Mouse (Mus musculus): ENCODE results near the gene Ciapin1. TPM values are rescaled to one million over a fixed set of nuclear protein-coding genes. Genes with fewer than 3 reads are reported as not detected.

The Ciapin1 gene
- polyA plus RNA-seq, 1 experiment from 2014 or later: 95.1 TPM

DNA sequence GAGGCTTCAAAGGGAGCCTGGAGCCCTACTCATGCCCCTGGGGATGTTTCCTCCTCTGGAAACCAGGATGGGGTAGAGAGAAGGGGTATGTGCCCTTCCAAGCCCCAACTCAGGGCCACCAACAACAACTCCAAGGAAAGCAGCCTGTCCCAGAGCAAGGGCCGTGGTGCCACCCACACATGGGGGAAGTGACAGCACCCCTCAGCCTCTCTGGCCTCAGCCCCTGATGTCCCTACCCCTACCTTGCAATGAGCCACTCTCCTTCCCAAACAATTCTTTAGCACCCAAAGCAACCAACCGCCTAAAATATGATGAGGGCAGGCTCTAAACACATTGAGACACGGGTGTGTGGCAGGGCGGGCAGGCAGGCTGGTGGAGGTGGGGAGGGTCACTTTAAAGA is 31.8 kb upstream of the Ciapin1 start:
- Histone ChIP-seq H3K36me3 (ENCODE audit: control insufficient read depth, insufficient read depth) (peaks cover 29% of the 10 kb centered on the region), H3K9ac (ENCODE audit: low read depth, low read length) (0 out of 2 replicates have a peak overlapping the region, but pooled peaks have one; percentile 51), H3K4me3 (ENCODE audit: low read depth, low read length) (peak overlapping the region; percentile 50), H3K27me3 (replicated peaks; ENCODE audit: control insufficient read depth, insufficient read depth, low read length) (no peaks in the 10 kb centered on the region), H3K4me2 (replicated peaks; ENCODE audit: low read depth) (peak overlapping the region; percentile 91), H3K4me1 (replicated peaks; ENCODE audit: control insufficient read depth, insufficient read depth, low read length) (peaks cover 16% of the 10 kb centered on the region; the same call in 1 of the 2 replicates), H3K27ac (ENCODE audit: low read depth, low read length) (no peak overlapping the region), H3K9me3 (ENCODE audit: control insufficient read depth) (no peaks in the 10 kb centered on the region)
- no peak for ATAC-seq
- 49% methylated on average over 4 of the region's 4 CpGs for WGBS
- TF ChIP-seq CTCF (IDR thresholded peaks at IDR 0.05; ENCODE audit: low read depth): no peak

DNA sequence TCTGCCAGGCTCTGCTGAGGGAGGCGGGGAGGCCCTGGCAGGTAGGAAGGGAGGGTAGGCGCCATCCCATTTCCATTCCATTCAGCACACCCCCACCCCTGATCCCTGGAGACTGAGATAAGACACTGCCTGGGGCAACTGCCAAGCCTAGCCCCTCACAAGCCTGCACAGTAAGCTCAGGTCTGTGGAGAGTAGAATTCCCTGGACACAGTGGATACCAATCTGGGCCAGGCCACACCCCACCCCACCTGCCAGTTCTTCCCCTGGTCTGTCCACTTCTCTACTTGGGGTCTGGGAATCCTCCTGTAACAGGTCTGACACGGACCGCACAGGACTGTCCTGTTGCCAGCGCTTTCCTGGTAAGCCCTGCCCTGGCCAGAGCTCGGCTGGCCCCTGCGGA is 31.0 kb upstream of the Ciapin1 start:
- H3K27me3 ChIP-seq (replicated peaks; ENCODE audit: control insufficient read depth, insufficient read depth, low read length): no peaks in the 10 kb centered on the region
- H3K4me2 ChIP-seq (replicated peaks; ENCODE audit: low read depth): peak overlapping the region; percentile 91
- no peak for ATAC-seq
- H3K9ac ChIP-seq (ENCODE audit: low read depth, low read length): no peak overlapping the region
- peaks cover 38% of the 10 kb centered on the region for H3K36me3 ChIP-seq (ENCODE audit: control insufficient read depth, insufficient read depth)
- H3K27ac ChIP-seq (ENCODE audit: low read depth, low read length): no peak overlapping the region
- H3K9me3 ChIP-seq (ENCODE audit: control insufficient read depth): no peaks in the 10 kb centered on the region
- no peak overlapping the region for H3K4me3 ChIP-seq (ENCODE audit: low read depth, low read length)
- WGBS: 63% methylated on average over 7 of the region's 7 CpGs
- TF ChIP-seq CTCF (IDR thresholded peaks at IDR 0.05; ENCODE audit: low read depth): no peak
- H3K4me1 ChIP-seq (replicated peaks; ENCODE audit: control insufficient read depth, insufficient read depth, low read length): peaks cover 13% of the 10 kb centered on the region; the same call in 1 of the 2 replicates

DNA sequence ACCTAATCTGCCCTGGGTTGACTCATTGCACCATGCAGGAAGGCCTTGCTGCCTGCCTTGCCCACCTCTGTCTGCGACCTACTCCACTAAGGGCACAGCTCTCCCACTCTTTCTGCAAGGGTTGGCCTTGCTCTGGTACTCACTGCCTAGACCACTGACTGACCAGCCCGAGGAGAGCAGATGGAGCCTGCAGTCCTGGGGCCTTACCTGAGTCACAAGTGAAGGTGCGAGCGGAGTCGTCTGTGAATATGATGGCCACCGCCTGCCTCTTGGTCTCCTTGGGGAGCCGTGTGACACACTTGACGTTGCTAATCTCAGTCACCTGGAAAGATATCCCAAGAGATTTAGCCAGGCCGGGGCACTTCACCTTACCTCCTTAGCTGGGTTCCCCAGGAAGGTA is 28.8 kb upstream of the Ciapin1 start:
- H3K36me3 ChIP-seq (ENCODE audit: control insufficient read depth, insufficient read depth): peaks cover 54% of the 10 kb centered on the region
- TF ChIP-seq CTCF (IDR thresholded peaks at IDR 0.05; ENCODE audit: low read depth): no peak
- H3K27me3 ChIP-seq (replicated peaks; ENCODE audit: control insufficient read depth, insufficient read depth, low read length): no peaks in the 10 kb centered on the region
- no peak overlapping the region for H3K27ac ChIP-seq (ENCODE audit: low read depth, low read length)
- no peak overlapping the region for H3K4me2 ChIP-seq (replicated peaks; ENCODE audit: low read depth)
- H3K4me3 ChIP-seq (ENCODE audit: low read depth, low read length): no peak overlapping the region
- 79% methylated on average over 9 of the region's 9 CpGs for WGBS
- no peak for ATAC-seq
- H3K9ac ChIP-seq (ENCODE audit: low read depth, low read length): no peak overlapping the region
- peaks cover 10% of the 10 kb centered on the region; the same call in 1 of the 2 replicates for H3K4me1 ChIP-seq (replicated peaks; ENCODE audit: control insufficient read depth, insufficient read depth, low read length)
- H3K9me3 ChIP-seq (ENCODE audit: control insufficient read depth): no peaks in the 10 kb centered on the region

DNA sequence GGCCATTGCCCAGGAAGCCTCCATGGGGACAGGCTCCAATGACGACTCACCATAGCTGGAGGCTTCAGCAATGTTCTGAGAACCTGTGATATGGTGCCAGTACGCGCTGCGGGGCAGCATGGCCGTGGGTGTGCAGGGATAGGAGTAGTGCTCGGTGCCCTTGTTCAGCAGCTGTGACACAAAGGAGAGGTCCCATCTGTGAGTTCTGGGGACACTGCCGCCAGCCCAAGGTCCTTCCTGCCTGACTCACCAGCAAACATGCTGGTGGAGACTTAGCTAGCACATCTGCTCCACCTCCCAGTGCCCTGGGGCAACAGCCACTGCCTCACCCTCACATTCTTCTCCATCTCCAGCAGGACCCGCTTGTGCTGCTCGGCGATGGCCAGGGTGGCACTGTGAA is 27.1 kb upstream of the Ciapin1 start:
- no peak for TF ChIP-seq CTCF (IDR thresholded peaks at IDR 0.05; ENCODE audit: low read depth)
- Histone ChIP-seq H3K36me3 (ENCODE audit: control insufficient read depth, insufficient read depth) (peaks cover 60% of the 10 kb centered on the region), H3K9ac (ENCODE audit: low read depth, low read length) (no peak overlapping the region), H3K9me3 (ENCODE audit: control insufficient read depth) (no peaks in the 10 kb centered on the region), H3K4me1 (replicated peaks; ENCODE audit: control insufficient read depth, insufficient read depth, low read length) (peaks cover 10% of the 10 kb centered on the region; the same call in 1 of the 2 replicates), H3K27me3 (replicated peaks; ENCODE audit: control insufficient read depth, insufficient read depth, low read length) (no peaks in the 10 kb centered on the region), H3K4me3 (ENCODE audit: low read depth, low read length) (no peak overlapping the region), H3K4me2 (replicated peaks; ENCODE audit: low read depth) (no peak overlapping the region), H3K27ac (ENCODE audit: low read depth, low read length) (no peak overlapping the region)
- WGBS: 84% methylated on average over 10 of the region's 10 CpGs
- ATAC-seq: no peak

DNA sequence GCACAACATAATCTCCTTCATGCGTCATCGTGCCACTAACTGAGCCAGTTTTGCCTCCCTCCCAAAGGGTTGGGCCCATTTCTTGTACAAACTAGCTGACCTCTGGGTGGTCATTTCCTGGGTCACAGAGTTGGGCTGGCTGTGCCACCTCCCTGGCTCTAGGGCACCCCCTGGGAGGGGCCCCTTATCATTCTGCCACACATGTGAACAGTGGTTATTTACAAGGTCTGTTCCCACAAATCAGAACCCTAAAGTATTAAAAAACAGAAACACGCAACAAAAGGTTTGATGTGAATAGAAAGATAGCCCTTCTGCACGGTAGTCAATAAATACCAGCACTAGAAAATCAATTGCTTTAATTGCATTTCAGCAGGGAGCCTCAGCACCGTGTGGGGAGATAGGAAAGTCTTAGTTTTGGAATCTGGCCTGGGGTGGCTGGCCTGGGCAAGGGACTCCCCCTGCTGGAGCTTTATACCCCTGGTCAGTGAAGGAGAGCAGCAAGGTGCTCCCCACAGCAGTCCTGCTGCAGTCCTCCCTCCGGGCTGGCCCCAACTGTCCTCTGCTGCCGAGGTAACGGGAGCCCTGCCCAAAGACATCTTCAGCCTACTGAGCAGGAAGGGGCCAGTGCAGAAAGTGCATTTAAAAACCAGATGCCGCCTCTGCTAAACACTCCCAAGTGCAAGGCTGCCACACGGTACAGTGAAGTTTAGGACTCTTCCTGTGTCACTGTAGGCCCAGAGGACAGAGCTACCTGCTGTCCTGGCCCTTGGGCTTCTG is 25.9 kb upstream of the Ciapin1 start:
- WGBS: 58% methylated on average over 10 of the region's 10 CpGs
- TF ChIP-seq CTCF (IDR thresholded peaks at IDR 0.05; ENCODE audit: low read depth): peak; percentile 42; the same call in 1 of the 2 replicates
- no peak for ATAC-seq

DNA sequence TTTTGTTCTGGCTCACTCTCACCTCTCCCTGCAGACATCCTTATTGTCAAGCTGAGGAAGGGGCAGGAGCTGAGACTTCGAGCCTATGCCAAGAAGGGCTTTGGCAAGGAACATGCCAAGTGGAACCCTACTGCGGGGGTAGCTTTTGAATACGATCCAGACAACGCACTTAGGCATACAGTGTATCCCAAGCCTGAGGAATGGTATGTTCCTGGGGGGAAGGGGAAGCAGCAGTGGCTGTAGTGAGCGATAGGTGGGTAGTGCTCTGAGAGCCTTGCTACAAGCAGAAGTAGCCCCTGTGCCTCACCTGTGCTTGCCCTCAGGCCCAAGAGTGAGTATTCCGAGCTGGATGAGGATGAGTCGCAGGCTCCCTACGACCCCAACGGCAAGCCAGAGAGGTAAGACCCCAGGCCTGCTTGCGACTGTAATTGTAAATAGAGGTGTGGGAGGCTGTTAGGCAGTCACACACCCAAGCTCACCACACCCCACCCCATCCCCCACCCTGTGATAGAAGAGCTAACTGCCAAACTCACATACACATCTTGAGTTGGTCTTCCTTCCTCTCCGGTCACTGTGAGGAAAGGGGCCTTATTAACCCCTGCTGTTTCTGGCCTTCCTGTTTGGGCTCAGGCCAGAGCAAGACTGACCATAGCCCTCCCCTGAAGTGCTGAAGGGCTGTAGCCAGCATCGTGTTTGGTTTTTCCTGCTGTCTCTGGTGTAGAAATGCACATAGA is 24.5 kb upstream of the Ciapin1 start:
- no peak overlapping the region for H3K4me2 ChIP-seq (replicated peaks; ENCODE audit: low read depth)
- ATAC-seq: no peak
- H3K9ac ChIP-seq (ENCODE audit: low read depth, low read length): no peak overlapping the region
- H3K4me3 ChIP-seq (ENCODE audit: low read depth, low read length): no peak overlapping the region
- no peaks in the 10 kb centered on the region for H3K27me3 ChIP-seq (replicated peaks; ENCODE audit: control insufficient read depth, insufficient read depth, low read length)
- no peaks in the 10 kb centered on the region for H3K4me1 ChIP-seq (replicated peaks; ENCODE audit: control insufficient read depth, insufficient read depth, low read length)
- H3K36me3 ChIP-seq (ENCODE audit: control insufficient read depth, insufficient read depth): peaks cover 61% of the 10 kb centered on the region
- TF ChIP-seq CTCF (IDR thresholded peaks at IDR 0.05; ENCODE audit: low read depth): no peak
- H3K27ac ChIP-seq (ENCODE audit: low read depth, low read length): no peak overlapping the region
- no peaks in the 10 kb centered on the region for H3K9me3 ChIP-seq (ENCODE audit: control insufficient read depth)
- 75% methylated on average over 12 of the region's 12 CpGs for WGBS

More for the DNA sequence above, 25.9 kb upstream of the Ciapin1 start:
- Histone ChIP-seq H3K27me3 (replicated peaks; ENCODE audit: control insufficient read depth, insufficient read depth, low read length) (no peaks in the 10 kb centered on the region), H3K36me3 (ENCODE audit: control insufficient read depth, insufficient read depth) (peaks cover 64% of the 10 kb centered on the region), H3K4me3 (ENCODE audit: low read depth, low read length) (no peak overlapping the region), H3K27ac (ENCODE audit: low read depth, low read length) (no peak overlapping the region), H3K4me2 (replicated peaks; ENCODE audit: low read depth) (no peak overlapping the region), H3K9me3 (ENCODE audit: control insufficient read depth) (no peaks in the 10 kb centered on the region), H3K4me1 (replicated peaks; ENCODE audit: control insufficient read depth, insufficient read depth, low read length) (peaks cover 3% of the 10 kb centered on the region; the same call in 1 of the 2 replicates), H3K9ac (ENCODE audit: low read depth, low read length) (no peak overlapping the region)

Data from intestine, postnatal 0 days (tissue).